Mouse (Mus musculus) ES-E14 (cell line): ENCODE results near the gene Rasl11a.

Experiments
- CHD2 ChIP-seq: IDR thresholded peaks from 2 replicates; pipeline ENCODE4 v1.6.1; 2014; ENCODE audit warnings: mild to moderate bottlenecking, low read depth, low read length, inconsistent platforms
- ZNF384 ChIP-seq: IDR thresholded peaks from 2 replicates; pipeline ENCODE4 v1.6.1; 2012; ENCODE audit warnings: low read depth, low read length, inconsistent platforms

DNA sequence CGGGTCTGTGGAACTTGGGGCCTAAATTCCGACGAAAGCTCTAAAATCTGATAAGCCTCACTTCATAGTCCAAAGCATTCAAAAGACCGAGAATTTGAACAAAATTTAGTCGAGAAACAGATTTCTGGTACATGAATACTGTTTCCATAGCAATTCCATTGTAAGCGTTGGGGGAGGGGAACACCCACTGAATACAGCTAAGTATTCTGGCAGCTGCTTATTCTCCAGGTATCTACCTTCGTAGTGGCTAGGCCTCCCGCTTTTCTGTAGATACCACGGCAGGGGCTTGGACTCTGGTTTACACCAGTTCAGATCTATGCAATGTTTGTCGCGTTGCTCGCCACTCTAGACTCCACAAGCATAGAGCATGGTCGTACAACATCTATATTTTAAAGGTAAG, 49.1 kb upstream of the Rasl11a start:
- TF ChIP-seq ZNF384 (no peak), CHD2 (no peak)
